Mouse (Mus musculus): Measurements from ENCODE around the gene Wdr34. TPM values are rescaled to one million over a fixed set of nuclear protein-coding genes. Genes with fewer than 3 reads are reported as not detected.

Gene Wdr34
- polyA plus RNA-seq (2014; fragmentation: Nextera tagmentation; extraction: Ambion mirVana) = 28.7 and 30.3 TPM in 2 replicates

DNA sequence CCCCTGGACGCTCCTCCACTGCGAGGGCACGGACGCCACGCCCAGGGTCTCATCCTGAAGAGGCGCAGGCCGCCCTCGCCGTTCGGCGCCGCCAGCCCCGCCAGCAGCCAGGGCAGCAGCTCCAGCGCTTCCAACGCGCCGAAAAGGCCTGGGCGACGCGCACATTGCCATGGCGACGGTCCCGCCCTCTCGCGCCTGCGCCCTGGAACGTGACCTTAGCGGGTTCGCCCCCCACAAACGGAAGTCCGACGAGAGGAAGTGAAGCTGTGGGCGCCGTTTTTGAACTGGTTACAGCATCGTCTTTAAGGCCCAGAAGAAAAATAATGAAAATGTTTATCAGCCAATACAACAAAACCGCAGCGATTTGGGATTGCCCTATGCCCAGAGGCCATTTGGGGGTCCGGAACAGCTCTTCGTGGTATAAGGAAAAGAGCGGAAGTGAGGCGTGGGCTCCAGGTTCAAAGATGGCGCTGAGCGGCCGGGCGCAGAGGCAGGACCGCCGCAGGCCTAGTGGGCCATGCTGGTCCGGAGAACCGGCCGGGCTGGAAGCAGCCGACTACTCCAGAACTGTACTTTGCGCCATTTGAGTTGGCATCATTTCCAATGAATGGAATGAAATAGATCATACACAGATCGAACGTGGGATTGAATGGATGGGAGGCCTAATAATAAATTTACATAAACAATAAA, at the start of gene Wdr34:
Wdr34 (minus strand) TSS at position 183 of the 690 bp plus-strand sequence.
- peak within 1 kb of the TSS; percentile 61 for H3K9ac ChIP-seq (ENCODE audit: low read length)
- WGBS = 1% methylated on average over 54 of the region's 54 CpGs
- peak within 1 kb of the TSS; percentile 41 for H3K4me2 ChIP-seq (ENCODE audit: low read length)
- H3K27me3 ChIP-seq (replicated peaks; ENCODE audit: control insufficient read depth, insufficient read depth, low read length) = no peaks in the 10 kb centered on the region
- DNase-seq (ENCODE audit: low spot score) = peak; percentile 99
- peaks cover 7% of the 10 kb centered on the region; the same call in 1 of the 2 replicates for H3K36me3 ChIP-seq (ENCODE audit: control insufficient read depth, insufficient read depth, low read length)
- H3K4me1 ChIP-seq (replicated peaks; ENCODE audit: control insufficient read depth, insufficient read depth, low read length) = no peaks in the 10 kb centered on the region; the same call in 1 of the 2 replicates
- H3K27ac ChIP-seq (ENCODE audit: low read depth) = peak within 1 kb of the TSS; percentile 96
- ATAC-seq (replicated peaks; ENCODE audit: low FRiP score, low TSS enrichment, low read depth) = peak; percentile 97
- no peaks in the 10 kb centered on the region for H3K9me3 ChIP-seq (ENCODE audit: control insufficient read depth, low read length)
- H3K4me3 ChIP-seq (ENCODE audit: low read depth, low read length) = peak within 1 kb of the TSS; percentile 65

GRCm38 (mm10) chr2:30095882-30096527, 47.3 kb upstream of the Wdr34 start:
- peak; percentile 63 for DNase-seq (ENCODE audit: low spot score)
- 64% methylated on average over 2 of the region's 2 CpGs for WGBS

GRCm38 (mm10) chr2:30094208-30094588, 45.5 kb upstream of the Wdr34 start:
- DNase-seq (ENCODE audit: low spot score) (no peak), ATAC-seq (replicated peaks; ENCODE audit: low FRiP score, low TSS enrichment, low read depth) (peak; percentile 10)

More at GRCm38 (mm10) chr2:30095882-30096527, 47.3 kb upstream of the Wdr34 start:
- H3K4me3 ChIP-seq (ENCODE audit: low read depth, low read length) = no peak overlapping the region
- ATAC-seq (replicated peaks; ENCODE audit: low FRiP score, low TSS enrichment, low read depth) = no peak
- no peaks in the 10 kb centered on the region for H3K27me3 ChIP-seq (replicated peaks; ENCODE audit: control insufficient read depth, insufficient read depth, low read length)
- no peaks in the 10 kb centered on the region for H3K9me3 ChIP-seq (ENCODE audit: control insufficient read depth, low read length)
- peaks cover 8% of the 10 kb centered on the region for H3K4me1 ChIP-seq (replicated peaks; ENCODE audit: control insufficient read depth, insufficient read depth, low read length)
- H3K4me2 ChIP-seq (ENCODE audit: low read length) = no peak overlapping the region
- no peak overlapping the region for H3K9ac ChIP-seq (ENCODE audit: low read length)
- H3K36me3 ChIP-seq (ENCODE audit: control insufficient read depth, insufficient read depth, low read length) = peaks cover 31% of the 10 kb centered on the region
- H3K27ac ChIP-seq (ENCODE audit: low read depth) = no peak overlapping the region

GRCm38 (mm10) chr2:30093471-30094207, 45.0 kb upstream of the Wdr34 start, which contains the start of gene Zdhhc12:
TSS of gene Zdhhc12 (minus strand) at chr2:30093648.
- Histone ChIP-seq H3K4me3 (ENCODE audit: low read depth, low read length) (peak within 1 kb of the TSS; percentile 77), H3K9me3 (ENCODE audit: control insufficient read depth, low read length) (no peaks in the 10 kb centered on the region), H3K4me2 (ENCODE audit: low read length) (peak within 1 kb of the TSS; percentile 87), H3K4me1 (replicated peaks; ENCODE audit: control insufficient read depth, insufficient read depth, low read length) (peaks cover 8% of the 10 kb centered on the region), H3K27ac (ENCODE audit: low read depth) (peak within 1 kb of the TSS; percentile 67), H3K27me3 (replicated peaks; ENCODE audit: control insufficient read depth, insufficient read depth, low read length) (no peaks in the 10 kb centered on the region), H3K36me3 (ENCODE audit: control insufficient read depth, insufficient read depth, low read length) (peaks cover 26% of the 10 kb centered on the region), H3K9ac (ENCODE audit: low read length) (peak within 1 kb of the TSS; percentile 63)
- ATAC-seq (replicated peaks; ENCODE audit: low FRiP score, low TSS enrichment, low read depth) (peak; percentile 95), DNase-seq (ENCODE audit: low spot score) (peak; percentile 94)
- under 1% methylated on average over 51 of the region's 51 CpGs for WGBS

More at GRCm38 (mm10) chr2:30094208-30094588, 45.5 kb upstream of the Wdr34 start:
- H3K4me1 ChIP-seq (replicated peaks; ENCODE audit: control insufficient read depth, insufficient read depth, low read length) = peaks cover 8% of the 10 kb centered on the region
- peak overlapping the region; percentile 67 for H3K27ac ChIP-seq (ENCODE audit: low read depth)
- peak overlapping the region; percentile 77 for H3K4me3 ChIP-seq (ENCODE audit: low read depth, low read length)
- no peaks in the 10 kb centered on the region for H3K27me3 ChIP-seq (replicated peaks; ENCODE audit: control insufficient read depth, insufficient read depth, low read length)
- 3% methylated on average over 13 of the region's 13 CpGs for WGBS
- H3K36me3 ChIP-seq (ENCODE audit: control insufficient read depth, insufficient read depth, low read length) = peaks cover 30% of the 10 kb centered on the region
- H3K9ac ChIP-seq (ENCODE audit: low read length) = peak overlapping the region; percentile 63
- H3K4me2 ChIP-seq (ENCODE audit: low read length) = peak overlapping the region; percentile 87
- H3K9me3 ChIP-seq (ENCODE audit: control insufficient read depth, low read length) = no peaks in the 10 kb centered on the region

GRCm38 (mm10) chr2:30092280-30092918, 43.7 kb upstream of the Wdr34 start:
- Histone ChIP-seq H3K36me3 (ENCODE audit: control insufficient read depth, insufficient read depth, low read length) (peaks cover 23% of the 10 kb centered on the region), H3K4me2 (ENCODE audit: low read length) (peak overlapping the region; percentile 87), H3K4me3 (ENCODE audit: low read depth, low read length) (peak overlapping the region; percentile 77), H3K4me1 (replicated peaks; ENCODE audit: control insufficient read depth, insufficient read depth, low read length) (peaks cover 8% of the 10 kb centered on the region), H3K27ac (ENCODE audit: low read depth) (peak overlapping the region; percentile 40; the same call in 1 of the 2 replicates), H3K27me3 (replicated peaks; ENCODE audit: control insufficient read depth, insufficient read depth, low read length) (no peaks in the 10 kb centered on the region), H3K9ac (ENCODE audit: low read length) (peak overlapping the region; percentile 63), H3K9me3 (ENCODE audit: control insufficient read depth, low read length) (no peaks in the 10 kb centered on the region)
- 45% methylated on average over 6 of the region's 6 CpGs for WGBS
- DNase-seq (ENCODE audit: low spot score) (no peak), ATAC-seq (replicated peaks; ENCODE audit: low FRiP score, low TSS enrichment, low read depth) (no peak)

DNA sequence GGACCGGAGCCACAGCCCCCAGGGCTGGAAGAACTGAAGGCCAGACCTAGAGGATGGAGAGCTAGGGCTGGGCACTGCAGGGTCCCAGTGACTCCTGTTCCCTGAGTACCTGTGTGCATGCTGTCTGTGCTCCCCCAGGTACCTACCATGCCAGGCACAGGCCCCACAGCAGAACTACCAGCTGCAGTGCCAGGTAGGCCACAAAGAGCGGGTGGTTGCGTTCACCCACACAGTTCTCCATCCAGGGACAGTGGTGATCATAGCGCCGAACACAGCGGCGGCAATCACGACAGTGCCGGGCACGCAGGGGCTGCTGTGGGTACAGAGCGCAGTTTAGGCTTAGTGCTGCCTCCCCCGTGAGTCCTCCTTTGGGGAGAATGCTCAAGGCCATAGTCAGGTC, 42.8 kb upstream of the Wdr34 start:
- Histone ChIP-seq H3K9ac (ENCODE audit: low read length) (no peak overlapping the region), H3K4me3 (ENCODE audit: low read depth, low read length) (no peak overlapping the region), H3K27ac (ENCODE audit: low read depth) (no peak overlapping the region), H3K36me3 (ENCODE audit: control insufficient read depth, insufficient read depth, low read length) (peaks cover 23% of the 10 kb centered on the region), H3K4me1 (replicated peaks; ENCODE audit: control insufficient read depth, insufficient read depth, low read length) (peaks cover 8% of the 10 kb centered on the region), H3K4me2 (ENCODE audit: low read length) (no peak overlapping the region), H3K27me3 (replicated peaks; ENCODE audit: control insufficient read depth, insufficient read depth, low read length) (no peaks in the 10 kb centered on the region), H3K9me3 (ENCODE audit: control insufficient read depth, low read length) (no peaks in the 10 kb centered on the region)
- DNase-seq (ENCODE audit: low spot score) (no peak), ATAC-seq (replicated peaks; ENCODE audit: low FRiP score, low TSS enrichment, low read depth) (no peak)
- WGBS = 94% methylated on average over 12 of the region's 12 CpGs

DNA sequence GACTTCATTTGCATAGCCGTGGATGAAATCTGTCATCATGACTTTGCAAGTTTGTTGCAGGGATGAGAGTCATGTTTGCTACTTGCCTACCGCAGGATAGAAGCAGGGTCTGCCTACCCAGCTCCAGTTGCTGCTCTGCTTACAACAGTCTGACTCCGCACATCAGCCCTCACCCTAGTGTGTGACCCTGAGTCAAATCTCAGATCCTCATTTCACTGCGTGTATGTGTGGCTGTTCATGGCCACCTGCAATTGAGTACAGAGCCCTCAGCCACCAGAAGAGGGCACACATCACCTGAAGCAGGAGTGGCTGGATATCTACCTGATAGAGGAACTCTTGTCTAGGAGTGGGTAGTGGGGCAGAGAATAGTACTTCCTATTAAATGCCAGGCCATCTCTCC, 38.6 kb upstream of the Wdr34 start:
- H3K4me2 ChIP-seq (ENCODE audit: low read length) = no peak overlapping the region

GRCm38 (mm10) chr2:30084632-30085031, 36.0 kb upstream of the Wdr34 start:
- H3K9me3 ChIP-seq (ENCODE audit: control insufficient read depth, low read length) = no peaks in the 10 kb centered on the region
- 0 out of 2 replicates have a peak overlapping the region, but pooled peaks have one; percentile 10 for H3K4me3 ChIP-seq (ENCODE audit: low read depth, low read length)
- ATAC-seq (replicated peaks; ENCODE audit: low FRiP score, low TSS enrichment, low read depth) = peak; percentile 54; the same call in 1 of the 2 replicates
- WGBS = 8% methylated on average over 12 of the region's 12 CpGs
- H3K4me1 ChIP-seq (replicated peaks; ENCODE audit: control insufficient read depth, insufficient read depth, low read length) = no peaks in the 10 kb centered on the region
- H3K36me3 ChIP-seq (ENCODE audit: control insufficient read depth, insufficient read depth, low read length) = 0 out of 2 replicates have a peak, but pooled peaks cover under 1% of the 10 kb centered on the region
- H3K9ac ChIP-seq (ENCODE audit: low read length) = no peak overlapping the region
- DNase-seq (ENCODE audit: low spot score) = no peak
- H3K4me2 ChIP-seq (ENCODE audit: low read length) = peak overlapping the region; percentile 41
- no peak overlapping the region for H3K27ac ChIP-seq (ENCODE audit: low read depth)
- H3K27me3 ChIP-seq (replicated peaks; ENCODE audit: control insufficient read depth, insufficient read depth, low read length) = no peaks in the 10 kb centered on the region

More for the DNA sequence above, 38.6 kb upstream of the Wdr34 start:
- no peak for DNase-seq (ENCODE audit: low spot score)
- H3K9me3 ChIP-seq (ENCODE audit: control insufficient read depth, low read length) = no peaks in the 10 kb centered on the region
- H3K36me3 ChIP-seq (ENCODE audit: control insufficient read depth, insufficient read depth, low read length) = peaks cover 23% of the 10 kb centered on the region
- no peak for ATAC-seq (replicated peaks; ENCODE audit: low FRiP score, low TSS enrichment, low read depth)
- H3K27ac ChIP-seq (ENCODE audit: low read depth) = no peak overlapping the region
- 96% methylated on average over 4 of the region's 4 CpGs for WGBS
- no peaks in the 10 kb centered on the region for H3K4me1 ChIP-seq (replicated peaks; ENCODE audit: control insufficient read depth, insufficient read depth, low read length)
- no peak overlapping the region for H3K9ac ChIP-seq (ENCODE audit: low read length)
- H3K4me3 ChIP-seq (ENCODE audit: low read depth, low read length) = no peak overlapping the region
- no peaks in the 10 kb centered on the region for H3K27me3 ChIP-seq (replicated peaks; ENCODE audit: control insufficient read depth, insufficient read depth, low read length)

All from intestine, embryonic 14.5 days (tissue).